Mouse (Mus musculus) layer of hippocampus, postnatal 36 days (tissue): ENCODE measurements around the gene Krt80. TPM values are rescaled to one million over a fixed set of nuclear protein-coding genes. Genes with fewer than 3 reads are reported as not detected.

Experiments
- DNase-seq, 2 experiments: peaks; one replicate each; pipeline ENCODE4 v3.0.0; 2022
- microRNA-seq, 2 experiments: library from miRNA; unstranded; fragments of <30 nt; microRNA quantifications; one replicate each; pipeline ENCODE4 v1.2.0; 2021
- total RNA-seq, 2 experiments: library from RNA; stranded (reverse); gene quantifications; 2 replicates each; pipeline ENCODE4 v1.2.3; 2021

Krt80 gene
- total RNA-seq, 2 experiments from 2014 or later, result 0.46 TPM; not detected in 1

GRCm38 (mm10) chr15:101316913-101317813, 52.8 kb downstream of the Krt80 start:
- no peak for DNase-seq

GRCm38 (mm10) chr15:101316279-101316912, 53.6 kb downstream of the Krt80 start:
- no peak for DNase-seq

- peak; percentile 88 to 93 for DNase-seq
These were observed 54.1 kb downstream of the Krt80 start for GRCm38 (mm10) chr15:101315832-101316231.

GRCm38 (mm10) chr15:101315378-101315777, 54.6 kb downstream of the Krt80 start:
- no peak for DNase-seq

GRCm38 (mm10) chr15:101312006-101312405, 58.0 kb downstream of the Krt80 start:
- DNase-seq, result no peak

GRCm38 (mm10) chr15:101311087-101311770, 58.7 kb downstream of the Krt80 start:
- DNase-seq, result peak in 1 of 2 experiments; percentile 41

GRCm38 (mm10) chr15:101309493-101309892, 60.5 kb downstream of the Krt80 start:
- no peak for DNase-seq

- peak in 1 of 2 experiments; percentile 47 for DNase-seq
These were observed 61.3 kb downstream of the Krt80 start for GRCm38 (mm10) chr15:101308440-101309348.

- peak; percentile 64 to 75 for DNase-seq
These were observed 63.5 kb downstream of the Krt80 start for GRCm38 (mm10) chr15:101306459-101306858.

- DNase-seq, result no peak
These were observed 66.1 kb downstream of the Krt80 start for GRCm38 (mm10) chr15:101303830-101304229.

- no peak for DNase-seq
These were observed 67.8 kb downstream of the Krt80 start for GRCm38 (mm10) chr15:101302201-101302600.

GRCm38 (mm10) chr15:101300128-101300527, 69.8 kb downstream of the Krt80 start:
- DNase-seq, result no peak

- no peak for DNase-seq
These were observed 70.4 kb downstream of the Krt80 start for GRCm38 (mm10) chr15:101299480-101299960.

GRCm38 (mm10) chr15:101298550-101298949, 71.4 kb downstream of the Krt80 start:
- DNase-seq, result no peak

- no peak for DNase-seq
These were observed 72.0 kb downstream of the Krt80 start for GRCm38 (mm10) chr15:101297988-101298387.

Small RNAs within 50 kb of the gene (microRNA-seq; reads per million reads assigned to microRNA genes)
- gene Mir1941, result 0.85 to 1.8 reads per million in 2 experiments

Other genes starting within 250 kb of the Krt80 start
- gene Acvrl1, start 241.6 kb downstream of the Krt80 start, total RNA-seq, result 1 to 10 TPM; 7.5 to 8.9 TPM
- 10 to 100 TPM; 85.2 to 88.5 TPM for gene Acvr1b, start 196.1 kb downstream of the Krt80 start, total RNA-seq
- gene Grasp, start 146.0 kb downstream of the Krt80 start, total RNA-seq, result 10 to 100 TPM; 68.7 to 70.3 TPM
- 10 to 100 TPM; 53.8 to 63.8 TPM for gene Nr4a1, start 115.9 kb downstream of the Krt80 start, total RNA-seq
- 10 to 100 TPM; 48.8 to 49.5 TPM for gene Atg101, start 85.9 kb downstream of the Krt80 start, total RNA-seq
- under 1 TPM; 0.20 to 0.30 TPM for gene 6030408B16Rik, start 77.0 kb downstream of the Krt80 start, total RNA-seq
- gene Krt7, start 40.9 kb upstream of the Krt80 start, total RNA-seq, result not detected
- gene Krt87, start 68.6 kb upstream of the Krt80 start, total RNA-seq, result under 1 TPM; 0.48 to 0.77 TPM
- gene Krt88, start 77.6 kb upstream of the Krt80 start, total RNA-seq, result not detected
- not detected for gene Krt81, start 93.6 kb upstream of the Krt80 start, total RNA-seq
- not detected for gene Krt86, start 103.3 kb upstream of the Krt80 start, total RNA-seq
- not detected for gene Krt83, start 121.3 kb upstream of the Krt80 start, total RNA-seq
- gene Gm49425, start 147.1 kb upstream of the Krt80 start, total RNA-seq, result not detected
- gene Krt84, start 162.7 kb upstream of the Krt80 start, total RNA-seq, result not detected
- gene Krt82, start 180.5 kb upstream of the Krt80 start, total RNA-seq, result not detected
- not detected for gene Krt90, start 192.8 kb upstream of the Krt80 start, total RNA-seq
- gene Krt75, start 203.7 kb upstream of the Krt80 start, total RNA-seq, result not detected